Mouse (Mus musculus): ENCODE results near the gene Ndrg4. TPM values are rescaled to one million over a fixed set of nuclear protein-coding genes. Genes with fewer than 3 reads are reported as not detected.
"Not testable (repeated sequence)": the region's sequence is repeated elsewhere in the genome, so short reads cannot be mapped to it uniquely, and the experiment has no call there.

Ndrg4 gene
- 1 to 10 TPM; 4.0 to 4.8 TPM for total RNA-seq (2021)
- long read RNA-seq, experiment 1, partial matches to known transcripts = 0 of 3 reads
- long read RNA-seq, experiment 1, other reads (novel, unspliced or antisense) = 2 of 3 reads
- long read RNA-seq, experiment 2, partial matches to known transcripts = 2 of 3 reads
- long read RNA-seq, experiment 2, other reads (novel, unspliced or antisense) = 1 of 3 reads

DNA sequence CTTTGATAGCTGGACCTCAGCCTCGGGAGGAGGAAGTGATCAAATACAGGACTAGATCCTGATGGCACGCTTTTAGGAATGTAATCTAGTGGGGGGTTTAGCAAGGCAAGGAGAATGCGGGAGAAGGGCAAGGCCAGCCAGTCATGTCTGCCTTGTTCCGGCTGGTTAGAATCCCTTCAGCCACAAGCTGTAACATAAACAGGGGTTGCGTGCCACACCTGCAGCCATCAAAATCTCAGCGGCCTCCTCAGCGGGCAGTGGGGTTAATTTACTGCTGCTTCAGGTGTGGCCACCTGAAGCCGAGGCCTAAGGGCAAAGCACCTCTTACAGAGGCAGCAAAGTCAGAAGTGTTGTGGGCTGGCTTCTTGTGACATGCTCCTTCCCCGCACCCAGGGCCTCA lies at the start of gene Ndrg4:
Ndrg4 (plus strand) TSS at position 350 of the 400 bp plus-strand sequence.
- no peak for DNase-seq
- intact Hi-C loops (cut with DNase I) = no loop called here

GRCm38 (mm10) chr8:95632840-95633239 lies 43.9 kb upstream of the Ndrg4 start:
- intact Hi-C loops (cut with DNase I) = no loop called here
- no peak for DNase-seq

DNA sequence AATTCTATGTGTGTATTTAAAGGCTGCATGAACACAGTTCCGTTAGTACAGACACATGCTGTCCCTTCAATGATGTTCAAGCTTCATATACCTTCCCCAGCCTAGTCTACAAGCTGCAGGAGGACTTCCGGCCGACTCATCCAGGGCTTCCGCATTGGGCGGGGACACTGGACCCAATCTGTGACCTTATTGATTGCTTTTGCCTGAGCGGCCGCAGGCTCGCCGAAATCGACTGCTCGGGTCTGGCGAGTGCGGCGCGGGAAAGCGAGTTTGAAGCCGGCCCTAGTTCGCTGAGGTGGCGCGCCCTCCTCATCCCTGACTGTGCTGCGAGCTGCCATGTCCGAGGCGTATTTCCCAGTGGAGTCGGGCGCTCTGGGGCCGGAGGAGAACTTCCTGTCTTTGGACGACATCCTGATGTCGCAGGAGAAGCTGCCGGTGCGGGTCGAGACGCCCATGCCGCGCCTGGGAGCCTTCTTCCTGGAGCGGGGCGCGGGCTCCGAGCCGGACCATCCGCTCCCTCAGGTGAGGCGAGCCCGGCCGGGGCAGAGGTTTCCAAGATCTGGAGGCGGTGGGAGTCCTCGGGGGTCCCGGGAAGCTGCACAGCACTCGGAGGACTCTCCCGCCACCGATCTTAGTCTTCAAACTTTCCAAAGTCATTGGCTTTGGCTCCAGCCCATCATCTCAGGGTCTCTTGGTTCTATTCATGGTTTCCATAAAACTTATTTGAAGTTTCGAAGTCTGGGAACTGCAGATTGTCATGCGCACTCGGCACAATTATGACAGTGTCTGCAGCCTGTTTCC lies 43.3 kb upstream of the Ndrg4 start, which contains the start of gene Gins3:
Gins3 (plus strand) TSS at position 192 of the 801 bp plus-strand sequence.
- intact Hi-C loops (cut with DNase I) = no loop called here
- DNase-seq = peak; percentile 89 to 91

- intact Hi-C loops (cut with DNase I) = no loop called here
- no peak for DNase-seq
Observed at GRCm38 (mm10) chr8:95634063-95634340, 42.8 kb upstream of the Ndrg4 start.

- intact Hi-C loops (cut with DNase I) = no loop called here
- DNase-seq = no peak
Observed at GRCm38 (mm10) chr8:95644942-95645341, 31.8 kb upstream of the Ndrg4 start.

DNA sequence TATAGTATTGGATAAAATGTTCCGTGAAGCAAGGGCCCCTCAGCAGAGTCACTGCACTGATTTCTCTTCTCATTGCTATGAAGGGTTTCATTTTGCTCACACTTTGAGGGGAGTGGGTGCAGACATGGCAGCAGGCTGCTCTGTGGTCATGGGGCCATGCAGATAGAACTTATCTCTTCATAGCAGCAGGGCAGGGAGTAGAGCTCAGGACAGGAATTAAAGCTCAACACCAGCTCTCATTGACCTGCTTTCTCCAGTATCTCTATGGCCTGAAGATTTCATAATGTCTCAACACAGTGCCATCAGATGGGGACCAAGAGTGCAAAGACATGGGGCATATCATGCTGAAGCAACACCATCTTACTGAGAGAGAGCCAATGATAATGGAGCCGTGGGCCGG lies 28.5 kb upstream of the Ndrg4 start:
- intact Hi-C loops (cut with DNase I) = no loop called here
- DNase-seq = no peak

DNA sequence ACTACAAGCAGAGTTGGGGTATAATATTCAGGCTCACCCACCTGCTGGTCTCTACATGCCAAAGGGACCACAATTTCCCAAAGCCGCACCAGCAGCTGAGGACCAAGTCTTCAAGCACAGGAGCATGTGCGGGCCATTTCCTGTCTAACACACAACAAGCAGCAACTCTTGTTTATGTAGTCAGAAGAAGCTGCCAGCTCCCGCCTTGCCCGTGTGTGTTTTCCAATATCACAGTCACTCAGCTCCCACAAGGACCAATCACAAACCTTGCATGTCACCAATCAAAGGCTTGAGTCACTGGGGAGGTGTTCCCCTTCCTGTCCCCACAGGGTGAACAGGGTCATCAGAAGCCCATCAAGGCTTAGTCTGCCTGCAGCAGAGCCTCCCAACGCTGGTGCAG lies 23.4 kb upstream of the Ndrg4 start:
- intact Hi-C loops (cut with DNase I) = no loop called here
- no peak for DNase-seq

- no peak for DNase-seq
- intact Hi-C loops (cut with DNase I) = no loop called here
Observed at GRCm38 (mm10) chr8:95655831-95656230, 20.9 kb upstream of the Ndrg4 start.

DNA sequence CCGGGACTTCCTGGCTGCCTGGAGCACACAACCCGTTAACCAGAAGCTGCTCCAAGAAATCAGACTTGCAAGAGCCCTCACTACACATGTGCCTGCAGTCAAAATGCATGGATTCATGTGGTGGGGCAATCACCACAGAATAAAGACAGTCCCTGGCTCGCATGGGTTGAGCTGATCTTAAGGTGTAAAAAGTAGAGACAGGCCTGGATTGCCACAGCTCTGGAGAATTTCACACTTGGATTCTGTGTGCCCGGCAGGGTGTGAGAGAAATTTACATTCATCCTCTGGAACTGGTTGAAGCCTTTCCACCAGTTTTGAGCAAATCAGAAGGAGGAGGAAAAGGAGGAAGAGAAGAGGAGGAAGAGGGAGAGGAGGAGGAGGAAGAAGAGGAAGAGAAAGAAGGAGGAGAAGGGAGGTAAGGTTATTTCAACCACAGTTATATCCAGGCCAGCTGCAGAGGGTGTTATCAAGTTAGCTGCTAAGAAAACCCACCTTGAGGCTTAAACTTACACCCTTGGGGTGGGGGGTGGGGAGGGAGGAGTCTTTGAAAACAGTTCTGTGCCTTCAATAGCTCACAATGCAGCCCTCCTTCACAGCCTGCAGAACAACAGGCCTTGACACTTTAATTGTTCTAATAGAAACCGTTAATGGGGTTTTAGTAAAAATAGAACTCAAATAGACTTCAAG lies 20.3 kb upstream of the Ndrg4 start:
- intact Hi-C loops (cut with DNase I) = no loop called here
- no peak for DNase-seq

- DNase-seq = no peak
- intact Hi-C loops (cut with DNase I) = no loop called here
Observed at GRCm38 (mm10) chr8:95657523-95657922, 19.3 kb upstream of the Ndrg4 start.

GRCm38 (mm10) chr8:95660334-95660882 lies 16.4 kb upstream of the Ndrg4 start:
- DNase-seq = no peak
- intact Hi-C loops (cut with DNase I) = no loop called here

GRCm38 (mm10) chr8:95661085-95661484 lies 15.7 kb upstream of the Ndrg4 start:
- intact Hi-C loops (cut with DNase I) = no loop called here
- no peak for DNase-seq

GRCm38 (mm10) chr8:95661575-95661974 lies 15.2 kb upstream of the Ndrg4 start:
- intact Hi-C loops (cut with DNase I) = no loop called here
- no peak for DNase-seq

DNA sequence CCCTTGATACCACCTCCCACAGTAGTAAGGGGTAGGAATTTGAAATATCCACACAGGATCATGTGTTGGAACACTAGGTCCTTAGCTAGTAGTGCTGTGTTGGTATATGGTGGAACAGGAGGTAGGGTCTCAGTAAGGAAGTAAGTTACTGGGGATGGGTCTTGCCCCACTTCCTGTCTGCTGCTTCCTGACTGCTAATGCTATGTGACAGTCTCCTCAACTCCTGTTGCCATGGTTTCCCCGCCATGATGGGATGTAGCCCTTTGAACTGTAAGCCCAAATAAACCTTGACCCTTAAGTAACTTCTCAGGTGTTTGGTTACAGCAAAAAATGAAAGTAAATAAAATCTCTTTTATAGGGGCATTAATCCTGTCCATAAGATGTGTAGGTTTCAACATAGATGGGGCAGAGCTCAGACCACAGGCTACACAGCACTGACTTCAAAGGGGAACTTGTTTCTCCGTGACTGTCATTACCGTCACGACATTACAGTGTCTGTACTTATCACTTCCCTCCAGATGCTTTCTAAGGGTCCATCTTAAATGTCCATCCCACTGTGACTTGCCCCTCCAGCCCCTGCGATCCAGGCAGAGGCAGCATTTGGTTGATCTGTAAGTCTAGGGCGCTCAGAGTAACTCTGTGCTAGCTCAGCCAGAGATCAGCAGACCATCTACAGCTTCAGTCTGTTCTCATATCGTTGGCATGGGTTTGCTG lies 13.7 kb upstream of the Ndrg4 start:
- no peak for DNase-seq
- intact Hi-C loops (cut with DNase I) = no loop called here

DNA sequence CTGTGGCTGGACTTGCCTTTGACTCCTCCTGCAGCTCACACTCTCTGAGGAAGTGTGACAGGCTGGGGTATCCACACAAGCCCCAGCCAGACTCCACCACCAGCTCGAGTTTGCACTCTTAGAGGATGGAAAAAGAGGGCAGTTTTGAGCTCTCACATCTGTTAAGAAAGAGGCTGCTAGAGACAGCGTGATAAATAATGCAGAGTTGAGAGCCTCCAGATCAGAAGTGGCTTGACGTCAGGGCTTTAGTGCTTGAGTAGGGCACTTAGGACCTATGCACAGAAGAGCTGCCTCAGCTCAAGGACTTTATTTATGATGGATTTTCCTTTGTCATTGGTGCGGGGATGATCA lies 13.2 kb upstream of the Ndrg4 start:
- DNase-seq = no peak
- intact Hi-C loops (cut with DNase I) = no loop called here

DNA sequence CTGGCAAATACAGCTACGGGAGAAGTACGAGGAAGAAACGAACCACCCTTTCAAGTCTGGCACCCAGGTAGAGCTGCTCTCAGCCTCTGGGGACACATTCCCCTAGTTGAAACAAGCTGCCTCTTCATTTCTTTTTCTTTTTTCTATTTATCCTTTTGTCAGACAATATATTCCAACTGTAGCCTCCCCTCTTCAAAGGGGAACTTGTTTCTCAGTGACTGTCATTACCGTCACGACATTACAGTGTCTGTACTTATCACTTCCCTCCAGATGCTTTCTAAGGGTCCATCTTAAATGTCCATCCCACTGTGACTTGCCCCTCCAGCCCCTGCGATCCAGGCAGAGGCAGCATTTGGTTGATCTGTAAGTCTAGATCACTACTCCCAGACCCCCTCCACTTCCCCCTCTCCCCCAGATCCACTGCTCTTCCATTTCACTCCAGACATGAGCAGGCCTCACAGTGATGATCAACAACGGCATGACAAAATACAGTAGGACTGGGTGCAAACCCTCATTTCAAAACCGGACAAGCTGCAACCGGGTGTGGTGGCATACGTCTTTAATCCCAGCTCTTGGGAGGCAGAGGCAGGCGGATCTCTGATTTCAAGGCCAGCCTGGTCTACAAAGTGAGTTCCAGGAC lies 10.8 kb upstream of the Ndrg4 start:
- DNase-seq; intact Hi-C loops (cut with DNase I): not testable (repeated sequence)

DNA sequence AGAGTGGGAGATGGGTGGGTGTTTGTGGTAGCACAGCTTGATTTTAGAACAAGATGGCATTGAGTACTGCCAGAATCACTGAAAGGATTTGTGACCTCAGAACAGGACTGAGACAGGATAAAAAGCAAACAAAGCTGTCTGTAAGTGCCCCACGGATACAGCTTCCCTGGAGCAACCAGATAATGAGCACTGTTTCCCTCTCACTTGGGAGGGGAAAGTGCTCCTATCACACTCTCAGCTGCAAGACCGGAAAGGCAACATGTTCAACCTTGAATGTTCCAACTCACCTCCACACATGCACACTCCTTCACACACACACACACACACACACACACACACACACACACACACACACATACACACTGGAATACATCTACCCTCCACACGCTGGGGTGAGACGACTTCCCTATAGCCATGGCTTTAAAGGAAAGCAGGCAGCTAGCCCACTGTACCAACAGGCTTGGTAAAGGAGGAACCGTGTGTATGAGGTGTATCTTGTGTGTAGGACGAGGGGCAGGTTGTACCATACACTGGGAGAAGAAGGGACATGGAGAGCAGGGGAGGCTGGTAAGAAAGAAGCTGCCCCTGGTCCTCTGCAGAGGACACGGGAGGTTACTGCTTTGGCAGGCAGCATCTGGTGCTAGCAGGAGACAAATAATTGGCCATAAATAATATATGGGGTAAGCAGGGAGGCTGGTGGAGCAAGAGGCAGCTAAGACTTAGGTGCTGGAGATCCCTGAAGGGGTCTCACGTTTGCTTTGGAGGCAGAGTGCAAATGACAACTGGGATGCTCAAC lies 8.4 kb upstream of the Ndrg4 start:
- intact Hi-C loops (cut with DNase I) = no loop called here
- DNase-seq = no peak

DNA sequence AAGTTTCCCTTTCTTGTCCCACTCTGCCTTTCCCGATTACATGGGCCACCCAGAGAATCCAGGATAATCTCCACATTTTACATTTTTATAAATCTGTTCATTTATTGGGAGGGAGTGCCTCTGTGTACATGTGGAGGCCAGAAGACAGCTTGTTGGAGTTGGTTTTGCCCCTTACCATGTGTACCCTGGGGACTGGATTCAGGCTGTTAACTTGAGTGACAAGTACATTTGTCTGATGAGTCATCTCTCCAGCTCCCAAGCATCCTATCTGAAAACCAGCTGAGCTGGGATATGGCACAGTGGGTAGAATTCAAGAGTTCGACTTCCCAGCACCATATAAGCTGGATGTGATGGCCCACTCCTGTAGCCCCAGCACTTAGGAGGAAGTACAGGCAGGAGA lies 6.8 kb upstream of the Ndrg4 start:
- DNase-seq = no peak
- intact Hi-C loops (cut with DNase I) = no loop called here

DNA sequence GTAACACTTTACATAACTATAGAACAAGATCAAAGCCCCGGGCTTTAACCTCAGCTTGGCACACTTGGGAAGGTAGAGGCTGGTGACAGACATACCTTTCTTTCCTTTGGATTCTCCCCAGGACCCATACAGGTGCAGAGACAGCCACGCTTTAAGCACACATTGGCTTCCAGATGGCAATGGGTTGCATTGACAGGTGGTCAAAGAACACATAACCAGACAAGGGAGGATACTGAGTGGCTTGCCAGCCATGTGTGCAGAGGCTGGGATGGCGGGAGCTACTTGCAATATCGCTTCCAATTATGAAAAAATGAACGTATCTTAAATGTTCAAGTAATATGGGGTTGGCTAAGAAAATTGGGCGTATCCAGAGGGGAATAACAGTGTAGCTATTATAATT lies 4.9 kb upstream of the Ndrg4 start:
- intact Hi-C loops (cut with DNase I) = no loop called here
- no peak for DNase-seq

- intact Hi-C loops (cut with DNase I) = no loop called here
- DNase-seq = no peak
Observed at GRCm38 (mm10) chr8:95672811-95673210, 4.0 kb upstream of the Ndrg4 start.
